Mouse (Mus musculus): ENCODE measurements around the gene Gal3st1.
"Not testable (repeated sequence)": the region's sequence is repeated elsewhere in the genome, so short reads cannot be mapped to it uniquely, and the experiment has no call there.

DNA sequence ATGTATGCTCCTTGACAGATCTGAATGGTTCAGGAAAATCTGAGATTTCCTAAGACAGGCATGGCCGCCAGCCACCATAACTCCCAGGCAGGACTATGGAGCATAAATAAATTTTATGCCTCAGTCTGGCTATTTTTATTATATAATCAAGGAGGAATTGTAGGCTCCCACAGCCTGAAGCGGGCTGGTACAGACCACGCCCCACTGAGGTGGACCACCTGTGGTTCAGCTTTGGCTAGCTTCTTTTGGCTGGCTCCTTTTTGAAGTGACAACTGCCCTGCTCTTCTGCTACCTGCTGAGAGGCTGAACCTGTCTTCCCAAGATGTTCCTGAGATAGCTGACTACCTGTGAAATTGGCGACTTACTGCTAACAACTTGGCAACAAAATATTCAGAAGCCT lies 28.1 kb upstream of the Gal3st1 start:
- not testable (repeated sequence) for TF ChIP-seq POLR2A (IDR thresholded peaks at IDR 0.05; ENCODE audit: low read depth, low read length); CTCF (IDR thresholded peaks at IDR 0.05; ENCODE audit: extremely low read depth, insufficient read depth, insufficient read length, insufficient replicate concordance)
